Mouse (Mus musculus) ZHBTc4 (cell line): Measurements from ENCODE around the gene Rbm44.

Source experiments
- DNase-seq: peaks from one replicate; pipeline ENCODE4 v3.0.0-alpha.2; 2011; ENCODE audit warnings: low read depth, low spot score

Rbm44 gene

DNA sequence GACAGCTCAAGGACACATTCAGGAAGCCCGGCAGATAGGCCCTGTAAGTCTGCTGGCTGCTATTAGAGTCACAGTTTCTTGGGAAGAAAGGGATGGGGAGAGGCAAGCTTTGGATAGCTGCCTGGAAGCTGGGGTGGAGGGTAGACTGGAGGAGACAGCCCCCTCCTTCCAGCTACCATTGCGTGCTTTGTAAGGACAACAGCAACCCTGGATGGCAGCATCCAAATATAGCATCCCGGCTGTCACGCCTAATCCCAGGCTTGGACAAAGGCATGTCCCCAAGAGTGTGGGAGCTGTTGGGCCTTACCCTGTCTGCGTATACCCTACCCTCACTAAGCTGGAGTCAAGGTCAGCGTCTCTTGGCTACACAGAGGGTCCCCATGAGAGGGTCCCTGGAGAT is 64.5 kb downstream of the Rbm44 start:
- no peak for DNase-seq

DNA sequence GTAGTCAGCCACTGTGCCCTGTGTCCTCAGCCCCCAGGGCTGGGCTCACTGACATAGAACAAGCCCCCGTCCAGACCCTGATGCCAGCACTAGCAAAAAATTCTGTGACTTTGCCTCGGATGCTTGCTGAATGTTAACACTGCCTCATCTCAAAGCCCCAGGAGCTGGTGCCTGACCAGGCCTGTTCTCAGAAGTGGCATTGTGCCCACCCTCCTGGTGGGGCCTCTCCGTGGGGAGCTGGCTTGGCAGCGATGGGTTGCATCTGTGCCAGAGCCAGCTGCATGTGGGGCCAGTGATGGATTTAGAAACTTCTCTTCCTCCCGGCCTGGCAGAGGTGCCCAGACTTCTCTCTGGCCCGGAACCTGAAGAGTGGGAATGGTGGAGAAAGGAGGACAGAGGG is 64.9 kb downstream of the Rbm44 start:
- no peak for DNase-seq

DNA sequence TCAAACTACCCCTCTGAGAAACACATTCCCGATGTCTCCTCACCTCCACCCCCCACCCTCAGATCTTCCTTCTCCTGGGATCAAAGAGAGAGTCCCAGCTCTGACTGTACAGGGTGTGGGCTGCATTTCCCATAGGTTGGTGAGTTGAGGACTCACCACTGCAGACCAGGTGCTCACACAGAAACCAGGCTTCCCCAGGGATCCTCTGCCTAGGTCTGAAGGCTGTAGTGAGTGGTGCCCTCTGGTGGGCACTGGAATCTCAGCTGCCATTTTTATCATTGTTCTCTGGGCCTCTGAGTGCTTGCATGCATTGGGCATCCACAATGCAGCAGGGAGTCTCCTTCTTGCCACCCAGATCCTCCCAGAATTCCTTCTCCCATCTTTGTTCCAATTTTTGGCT is 66.2 kb downstream of the Rbm44 start:
- DNase-seq, result peak; percentile 58

DNA sequence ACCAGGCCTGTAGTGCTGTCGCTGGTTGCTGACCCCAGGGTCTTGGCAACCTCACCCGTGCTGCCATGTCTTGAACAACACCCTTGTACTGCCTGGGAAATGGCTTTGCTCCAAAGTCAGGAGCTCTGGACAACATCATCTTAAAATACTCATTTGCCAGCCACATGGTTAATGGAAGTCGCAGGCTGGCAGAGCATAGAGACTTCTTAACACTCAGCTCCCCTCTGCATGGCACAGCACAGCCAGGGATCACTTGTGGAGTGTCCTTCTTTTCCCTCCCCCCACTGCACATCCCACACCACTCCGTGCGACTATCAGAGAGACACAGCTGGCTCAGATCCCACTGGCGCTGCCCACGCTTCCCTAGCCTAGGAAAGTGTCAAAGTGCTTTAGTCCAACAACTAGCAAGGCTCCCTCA is 66.7 kb downstream of the Rbm44 start:
- DNase-seq, result no peak

DNA sequence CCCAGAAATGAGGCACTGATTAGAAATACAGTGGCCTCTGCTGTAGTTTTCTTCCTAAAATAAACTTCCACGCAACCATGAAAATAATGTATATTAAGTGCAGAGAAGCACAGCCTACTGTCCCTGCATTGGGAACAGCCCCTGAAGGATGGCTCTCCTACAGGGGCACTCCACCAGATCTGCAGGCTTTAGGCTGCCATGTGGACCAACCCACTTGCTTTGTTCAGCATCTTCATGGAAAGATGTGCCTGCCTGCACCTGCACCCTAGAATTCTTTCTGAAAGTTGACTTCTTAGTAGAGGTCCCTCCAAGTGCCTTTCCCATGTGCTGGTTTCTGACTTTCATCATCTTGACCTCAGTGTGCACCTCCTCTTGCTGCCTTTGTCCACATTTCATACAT is 70.4 kb downstream of the Rbm44 start:
- no peak for DNase-seq

DNA sequence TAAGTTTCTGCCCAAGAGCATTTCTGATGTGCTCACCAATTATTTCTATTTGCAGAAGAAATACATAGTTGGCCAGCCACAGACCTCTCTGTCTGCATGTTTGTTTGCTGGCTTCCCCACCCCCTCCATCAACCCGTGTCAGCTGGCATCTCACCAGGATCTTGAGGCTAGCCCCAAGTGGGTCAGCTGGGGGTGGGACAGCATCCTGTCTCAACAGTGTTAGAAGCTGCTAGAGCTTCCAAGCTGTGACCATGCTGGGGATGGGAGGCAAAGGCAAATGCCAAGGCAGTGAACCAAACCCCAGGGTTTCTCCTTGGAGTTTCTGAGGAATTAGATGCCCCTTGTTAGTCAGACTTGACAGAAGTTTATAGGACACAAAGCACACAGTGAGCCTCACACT is 71.1 kb downstream of the Rbm44 start:
- DNase-seq, result no peak

DNA sequence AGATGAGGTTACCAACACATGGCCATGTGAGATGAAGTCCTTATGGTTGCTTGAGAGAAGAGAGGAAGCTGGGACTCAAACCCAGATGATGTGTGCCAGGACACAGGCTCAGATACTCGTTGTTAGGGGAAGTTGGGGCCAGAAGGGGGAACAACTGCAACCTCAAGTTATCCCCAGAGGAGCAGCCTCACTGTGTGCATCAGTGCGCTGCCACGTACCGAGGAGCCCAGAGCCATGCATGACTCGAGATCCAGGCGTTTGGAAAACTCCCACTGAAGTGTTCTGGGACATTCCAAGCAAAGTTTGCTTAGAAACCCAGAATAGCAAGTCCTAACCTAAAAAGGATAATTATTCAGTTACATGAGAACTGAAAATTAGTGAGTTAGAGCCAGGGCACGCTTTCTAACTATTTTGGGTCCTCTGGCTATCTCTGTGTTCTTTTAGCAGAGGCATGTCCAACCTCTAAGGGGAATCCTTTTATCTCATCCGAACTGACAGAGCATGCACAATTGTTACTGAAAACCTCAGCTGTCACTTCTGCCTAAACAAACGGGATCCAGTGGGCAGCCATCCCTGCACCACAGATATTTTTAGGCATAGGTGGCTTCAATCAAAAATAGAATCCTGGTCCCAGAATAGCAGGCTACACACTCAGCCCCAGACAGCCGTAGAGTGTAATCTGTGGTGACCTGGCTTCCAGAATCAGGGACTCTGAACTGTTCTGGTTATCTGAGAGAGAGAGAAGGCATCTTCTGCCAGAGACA is 71.8 kb downstream of the Rbm44 start:
- no peak for DNase-seq

DNA sequence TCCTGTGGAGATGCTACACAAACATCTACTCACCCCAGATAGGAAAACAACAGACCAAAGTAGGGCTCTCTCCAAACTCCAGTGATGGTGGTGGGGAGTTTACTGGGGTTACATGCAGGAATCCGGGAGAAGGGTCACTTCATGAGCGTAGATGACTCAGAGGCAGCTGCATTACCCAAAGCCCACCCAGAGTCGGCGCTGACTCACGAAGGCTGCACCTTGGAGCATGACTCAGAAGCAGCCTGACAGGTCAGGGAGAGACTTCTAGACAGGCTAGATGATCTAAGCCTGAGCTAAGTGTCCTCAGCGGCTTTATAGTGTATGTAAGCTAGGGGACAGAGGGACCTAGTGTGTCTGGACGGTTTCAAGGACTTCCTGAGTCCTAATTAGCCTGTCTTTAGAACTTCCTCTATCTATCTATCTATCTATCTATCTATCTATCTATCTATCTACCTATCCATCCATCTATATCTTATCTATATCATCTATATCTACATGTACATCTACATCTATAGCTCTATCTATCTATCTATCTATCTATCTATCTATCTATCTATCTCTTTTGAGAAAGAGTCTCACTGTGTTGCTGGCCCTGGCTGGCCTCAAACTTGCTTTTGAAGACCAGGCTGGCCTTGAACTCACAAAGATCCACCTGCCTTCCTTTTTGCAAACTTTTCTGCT is 74.9 kb downstream of the Rbm44 start:
- DNase-seq, result no peak

DNA sequence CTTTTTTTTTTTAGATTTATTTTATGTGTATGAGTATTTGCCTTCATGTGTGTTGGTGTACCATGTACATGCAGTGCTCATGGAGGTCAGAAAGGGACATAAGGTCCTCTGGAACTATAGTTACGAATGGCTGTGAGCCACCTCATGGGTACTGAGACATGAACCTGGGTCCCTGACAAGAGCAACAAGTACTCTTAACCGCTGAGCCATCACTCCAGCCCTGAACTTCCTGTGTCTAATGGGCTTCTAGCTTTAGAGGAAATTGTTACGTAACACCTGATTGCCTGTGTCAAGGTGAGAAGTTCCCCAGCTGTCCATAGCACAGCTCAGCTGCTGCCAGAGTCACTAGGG is 75.4 kb downstream of the Rbm44 start:
- DNase-seq, result no peak
